Mouse (Mus musculus) heart, embryonic 13.5 days (tissue): ENCODE results near the gene Rnf151. TPM values are rescaled to one million over a fixed set of nuclear protein-coding genes. Genes with fewer than 3 reads are reported as not detected.

Source experiments
- polyA plus RNA-seq: library from polyadenylated mRNA; unstranded; fragments of >200 nt; fragmentation: Nextera tagmentation; extraction: Ambion mirVana; gene quantifications from 2 replicates; pipeline ENCODE4 v1.2.1, GENCODE M21; 2015

Gene Rnf151
- polyA plus RNA-seq, 1 experiment from 2014 or later: not detected

Other genes with a start within 250 kb of the Rnf151 start
- 24.5 and 25.9 TPM in 2 replicates for gene E4f1, start 247.8 kb downstream of the Rnf151 start, polyA plus RNA-seq
- gene Pgp, start 247.7 kb downstream of the Rnf151 start, polyA plus RNA-seq: 61.3 and 66.8 TPM in 2 replicates
- 0.27 TPM in 1 of 2 replicates, not detected in the other for gene Bricd5, start 244.2 kb downstream of the Rnf151 start, polyA plus RNA-seq
- 18.1 TPM in 2 replicates for gene Mlst8, start 239.0 kb downstream of the Rnf151 start, polyA plus RNA-seq
- 0.55 and 0.76 TPM in 2 replicates for gene Caskin1, start 229.5 kb downstream of the Rnf151 start, polyA plus RNA-seq
- 72.5 and 76.1 TPM in 2 replicates for gene Traf7, start 190.1 kb downstream of the Rnf151 start, polyA plus RNA-seq
- 1.0 and 1.4 TPM in 2 replicates for gene Rab26, start 183.9 kb downstream of the Rnf151 start, polyA plus RNA-seq
- 10.9 and 14.2 TPM in 2 replicates for gene Pkd1, start 168.2 kb downstream of the Rnf151 start, polyA plus RNA-seq
- 43.4 and 47.9 TPM in 2 replicates for gene Tsc2, start 85.4 kb downstream of the Rnf151 start, polyA plus RNA-seq
- gene Nthl1, start 85.4 kb downstream of the Rnf151 start, polyA plus RNA-seq: 9.6 and 9.8 TPM in 2 replicates
- 46.8 and 51.1 TPM in 2 replicates for gene Slc9a3r2, start 67.7 kb downstream of the Rnf151 start, polyA plus RNA-seq
- gene Npw, start 59.6 kb downstream of the Rnf151 start, polyA plus RNA-seq: not detected in 2 replicates
- gene Zfp598, start 48.4 kb downstream of the Rnf151 start, polyA plus RNA-seq: 15.1 and 15.8 TPM in 2 replicates
- gene Syngr3, start 28.1 kb downstream of the Rnf151 start, polyA plus RNA-seq: 0.59 and 0.83 TPM in 2 replicates
- 31.4 and 31.9 TPM in 2 replicates for gene Gfer, start 21.9 kb downstream of the Rnf151 start, polyA plus RNA-seq
- 1.1 TPM in 2 replicates for gene Noxo1, start 21.8 kb downstream of the Rnf151 start, polyA plus RNA-seq
- gene Tbl3, start 10.4 kb downstream of the Rnf151 start, polyA plus RNA-seq: 45.7 and 47.4 TPM in 2 replicates
- 903 and 1,010 TPM in 2 replicates for gene Rps2, start 53 bp upstream of the Rnf151 start, polyA plus RNA-seq
- 344 and 399 TPM in 2 replicates for gene Ndufb10, start 6.4 kb upstream of the Rnf151 start, polyA plus RNA-seq
- 0.68 and 1.1 TPM in 2 replicates for gene Rpl3l, start 9.8 kb upstream of the Rnf151 start, polyA plus RNA-seq
- gene Msrb1, start 18.6 kb upstream of the Rnf151 start, polyA plus RNA-seq: 18.0 and 20.4 TPM in 2 replicates
- 0.24 and 0.59 TPM in 2 replicates for gene Hs3st6, start 34.9 kb upstream of the Rnf151 start, polyA plus RNA-seq
- not detected in 2 replicates for gene Meiob, start 86.2 kb upstream of the Rnf151 start, polyA plus RNA-seq
- 47.3 and 54.5 TPM in 2 replicates for gene Hagh, start 122.1 kb upstream of the Rnf151 start, polyA plus RNA-seq
- gene Fahd1, start 132.3 kb upstream of the Rnf151 start, polyA plus RNA-seq: 36.9 and 39.7 TPM in 2 replicates
- gene Igfals, start 147.9 kb upstream of the Rnf151 start, polyA plus RNA-seq: 0.11 and 0.50 TPM in 2 replicates
- 36.1 and 41.4 TPM in 2 replicates for gene Nubp2, start 168.3 kb upstream of the Rnf151 start, polyA plus RNA-seq
- 27.8 and 29.9 TPM in 2 replicates for gene Spsb3, start 168.6 kb upstream of the Rnf151 start, polyA plus RNA-seq
- 20.7 and 22.5 TPM in 2 replicates for gene Eme2, start 177.0 kb upstream of the Rnf151 start, polyA plus RNA-seq
- gene Mrps34, start 177.1 kb upstream of the Rnf151 start, polyA plus RNA-seq: 79.2 and 81.5 TPM in 2 replicates
- 32.0 and 41.0 TPM in 2 replicates for gene Nme3, start 178.4 kb upstream of the Rnf151 start, polyA plus RNA-seq
- gene Mapk8ip3, start 218.9 kb upstream of the Rnf151 start, polyA plus RNA-seq: 24.1 and 25.2 TPM in 2 replicates
- gene Jpt2, start 242.6 kb upstream of the Rnf151 start, polyA plus RNA-seq: 122 and 123 TPM in 2 replicates